Mouse (Mus musculus) CH12.LX (cell line): ENCODE data around the gene Bnc2. TPM values are rescaled to one million over a fixed set of nuclear protein-coding genes. Genes with fewer than 3 reads are reported as not detected.

ENCODE experiments used
- DNase-seq: peaks from one replicate; pipeline ENCODE4 v3.0.0-alpha.2; 2013; ENCODE audit errors: extremely low read depth
- H3K27ac ChIP-seq: 2 replicates; pipeline ENCODE4 v1.5.1; 2012; ENCODE audit warnings: low read depth, mild to moderate bottlenecking, control low read depth, moderate library complexity; ENCODE audit not compliant: insufficient read depth
- H3K27me3 ChIP-seq: replicated peaks from 2 replicates; pipeline ENCODE3; 2012; ENCODE audit warnings: inconsistent platforms
- H3K36me3 ChIP-seq, 2 experiments: replicated peaks in 1 of 2; 2 replicates each; pipeline versions ENCODE3 to v1.6.1; 2012; ENCODE audit warnings: inconsistent platforms in 1 of 2, low read length in 1 of 2, mild to moderate bottlenecking in 1 of 2, mixed read lengths in 1 of 2, moderate library complexity in 1 of 2; ENCODE audit not compliant: control insufficient read depth in 1 of 2, insufficient read depth in 1 of 2
- H3K4me1 ChIP-seq, 2 experiments: 2 replicates each; pipeline ENCODE4 v1.6.1; 2012; ENCODE audit warnings: inconsistent platforms in 1 of 2, moderate library complexity in 1 of 2; ENCODE audit not compliant: insufficient read depth in 2 of 2, control insufficient read depth in 1 of 2
- H3K4me2 ChIP-seq: 2 replicates; pipeline ENCODE4 v1.6.1; 2012; ENCODE audit warnings: low read depth, mild to moderate bottlenecking, control low read depth; ENCODE audit not compliant: poor library complexity, insufficient read depth, severe bottlenecking
- H3K4me3 ChIP-seq, 3 experiments: fragments of 150-350 bp in 1 of 3; sonication (generic) in 1 of 3; replicated peaks in 1 of 3; 2 replicates each; pipeline versions ENCODE3 to v1.5.1; 2011 to 2012; ENCODE audit warnings: low read depth in 2 of 3, low read length in 2 of 3, mild to moderate bottlenecking in 2 of 3, moderate library complexity in 2 of 3, control low read depth in 1 of 3, improper control_type of control experiment in 1 of 3, inconsistent platforms in 1 of 3, mixed read lengths in 1 of 3; ENCODE audit not compliant: poor library complexity in 1 of 3
- H3K79me2 ChIP-seq: replicated peaks from 2 replicates; pipeline ENCODE4 v1.6.1; 2012; ENCODE audit warnings: mild to moderate bottlenecking, moderate library complexity; ENCODE audit not compliant: control insufficient read depth, poor library complexity, insufficient read depth, severe bottlenecking; ENCODE audit errors: extremely low read depth
- H3K9ac ChIP-seq: 2 replicates; pipeline ENCODE4 v1.6.1; 2012; ENCODE audit warnings: low read depth, mild to moderate bottlenecking, control low read depth, moderate library complexity; ENCODE audit not compliant: insufficient read depth
- H3K9me3 ChIP-seq: replicated peaks from 2 replicates; pipeline ENCODE3; 2012; ENCODE audit warnings: low read length, inconsistent platforms, mixed read lengths
- E2F4 ChIP-seq: IDR thresholded peaks from 2 replicates; pipeline ENCODE4 v1.6.1; 2011; ENCODE audit warnings: low read depth, low read length, improper control_type of control experiment; ENCODE audit not compliant: insufficient replicate concordance
- ELF1 ChIP-seq: IDR thresholded peaks from 2 replicates; pipeline ENCODE4 v1.6.1; 2014; ENCODE audit warnings: low read depth, mild to moderate bottlenecking, inconsistent platforms, low read length, improper control_type of control experiment
- ETS1 ChIP-seq: conservative IDR thresholded peaks from 2 replicates; pipeline ENCODE4 v1.6.1; 2012; ENCODE audit warnings: low read depth, mild to moderate bottlenecking, inconsistent platforms, low read length, improper control_type of control experiment, moderate library complexity
- HCFC1 ChIP-seq: IDR thresholded peaks from 2 replicates; pipeline ENCODE4 v1.6.1; 2012; ENCODE audit warnings: low read depth, mild to moderate bottlenecking, inconsistent platforms, low read length, improper control_type of control experiment
- JUN ChIP-seq: IDR thresholded peaks from 2 replicates; pipeline ENCODE4 v1.6.1; 2011; ENCODE audit warnings: low read depth, mild to moderate bottlenecking, low read length, improper control_type of control experiment, moderate library complexity; ENCODE audit not compliant: insufficient read depth
- JUND ChIP-seq: conservative IDR thresholded peaks from 2 replicates; pipeline ENCODE4 v1.6.1; 2011; ENCODE audit warnings: low read depth, low read length, improper control_type of control experiment
- MAX ChIP-seq: IDR thresholded peaks from 2 replicates; pipeline ENCODE4 v1.6.1; 2011; ENCODE audit warnings: low read length, improper control_type of control experiment
- MEF2A ChIP-seq: IDR thresholded peaks from 2 replicates; pipeline ENCODE4 v1.6.1; 2014; ENCODE audit warnings: low read depth, mild to moderate bottlenecking, inconsistent platforms, low read length, improper control_type of control experiment, borderline replicate concordance
- NELFE ChIP-seq: IDR thresholded peaks from 2 replicates; pipeline ENCODE4 v1.6.1; 2011; ENCODE audit warnings: low read depth, low read length, improper control_type of control experiment
- PAX5 ChIP-seq: IDR thresholded peaks from 2 replicates; pipeline ENCODE4 v1.6.1; 2012; ENCODE audit warnings: low read length, inconsistent platforms, mixed read lengths
- SMC3 ChIP-seq: IDR thresholded peaks from 2 replicates; pipeline ENCODE4 v1.6.1; 2011; ENCODE audit warnings: low read depth, low read length, improper control_type of control experiment
- TBP ChIP-seq: conservative IDR thresholded peaks from 2 replicates; pipeline ENCODE4 v1.6.1; 2011; ENCODE audit warnings: low read depth, low read length, improper control_type of control experiment
- USF2 ChIP-seq: conservative IDR thresholded peaks from 2 replicates; pipeline ENCODE4 v1.6.1; 2011; ENCODE audit warnings: low read depth, low read length, improper control_type of control experiment
- ZKSCAN1 ChIP-seq: IDR thresholded peaks from 2 replicates; pipeline ENCODE4 v1.6.1; 2012; ENCODE audit warnings: low read depth, inconsistent platforms, low read length, improper control_type of control experiment, borderline replicate concordance
- ZMIZ1 ChIP-seq: IDR thresholded peaks from 2 replicates; pipeline ENCODE4 v1.6.1; 2012; ENCODE audit warnings: low read depth, mild to moderate bottlenecking, inconsistent platforms, low read length, improper control_type of control experiment
- dilution Hi-C: fragments of 300-500 bp; cut with MboI; formaldehyde crosslinking; loops from 2 replicates; pipeline ENCODE4 v1.14.3; 2020; ENCODE audit warnings: low sequenced_read_pairs; ENCODE audit not compliant: extremely low pct_unique_long_range_greater_than_20kb, extremely low pct_ligation_motif_present
- in situ Hi-C: fragments of 300-500 bp; cut with MboI; formaldehyde crosslinking; loops from 3 replicates; pipeline ENCODE4 v1.14.3; 2019; ENCODE audit warnings: low sequenced_read_pairs, low pct_ligation_motif_present, low pct_unique_long_range_greater_than_20kb, mixed read lengths
- polyA plus RNA-seq: library from polyadenylated mRNA; unstranded; fragments of >175 nt; gene quantifications from 2 replicates; pipeline ENCODE4 v1.2.1, GENCODE M21; 2012; ENCODE audit warnings: low read depth; ENCODE audit not compliant: insufficient read length
- total RNA-seq, 2 experiments: library from RNA; depleted of rRNA; stranded (reverse); fragments of 300-350 nt in 1 of 2; fragments of >200 nt in 1 of 2; gene quantifications; 2 replicates each; pipeline ENCODE4 v1.2.3; 2012 to 2014

Bnc2 gene
- total and polyA plus RNA-seq, 3 experiments = not detected

DNA sequence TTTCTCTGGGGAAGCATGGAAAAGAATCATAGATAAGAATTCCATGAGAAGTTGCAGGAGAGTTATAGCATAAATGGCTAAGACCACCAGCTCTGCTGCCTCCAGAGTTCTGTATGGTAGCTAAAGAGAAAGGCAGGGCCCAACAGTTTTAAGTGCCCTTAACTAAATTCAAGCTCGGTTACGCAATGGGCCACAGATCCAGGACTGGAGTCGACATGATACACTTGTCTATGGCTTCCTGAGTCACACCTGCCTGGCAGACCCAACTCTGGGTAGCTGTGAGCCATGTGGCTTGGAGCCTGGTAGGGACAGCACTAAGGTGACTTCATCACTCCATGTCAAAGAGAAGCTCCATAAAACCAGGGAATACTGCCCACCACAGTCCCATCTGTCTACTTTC is 53.3 kb downstream of the Bnc2 start:
- no peaks in the 10 kb centered on the region for H3K4me1 ChIP-seq
- no peak overlapping the region for H3K4me2 ChIP-seq
- no peak overlapping the region for H3K4me3 ChIP-seq
- TF ChIP-seq JUND = no peak
- no peak for TF ChIP-seq HCFC1
- no peak for TF ChIP-seq USF2
- no peak for TF ChIP-seq JUN
- TF ChIP-seq PAX5 = no peak
- no peak for TF ChIP-seq MAX
- no peak for TF ChIP-seq TBP
- TF ChIP-seq ETS1 = no peak
- no peak for TF ChIP-seq ZMIZ1
- no peak for TF ChIP-seq NELFE
- no peak for TF ChIP-seq MEF2A
- TF ChIP-seq SMC3 = no peak
- TF ChIP-seq, all 38 proteins: peak for 0
- no peaks in the 10 kb centered on the region for H3K27me3 ChIP-seq
- H3K79me2 ChIP-seq = no peaks in the 10 kb centered on the region
- DNase-seq = no peak
- H3K27ac ChIP-seq = no peak overlapping the region
- no peak overlapping the region for H3K9ac ChIP-seq
- no peaks in the 10 kb centered on the region for H3K36me3 ChIP-seq
- peaks cover 57% of the 10 kb centered on the region for H3K9me3 ChIP-seq
- in situ Hi-C loops (no loop called here), dilution Hi-C loops (no loop called here)

GRCm38 (mm10) chr4:84609861-84610260 is 65.2 kb downstream of the Bnc2 start:
- no peak for DNase-seq
- no peaks in the 10 kb centered on the region for H3K79me2 ChIP-seq
- in situ Hi-C loops = no loop called here
- no peaks in the 10 kb centered on the region for H3K36me3 ChIP-seq
- no peak overlapping the region for H3K9ac ChIP-seq
- H3K9me3 ChIP-seq = peaks cover 44% of the 10 kb centered on the region
- no peak for TF ChIP-seq JUN
- TF ChIP-seq, all 38 proteins: peak for 0
- no peaks in the 10 kb centered on the region for H3K4me1 ChIP-seq
- H3K4me3 ChIP-seq = no peak overlapping the region
- H3K4me2 ChIP-seq = no peak overlapping the region
- dilution Hi-C loops = no loop called here
- H3K27me3 ChIP-seq = no peaks in the 10 kb centered on the region
- H3K27ac ChIP-seq = no peak overlapping the region

DNA sequence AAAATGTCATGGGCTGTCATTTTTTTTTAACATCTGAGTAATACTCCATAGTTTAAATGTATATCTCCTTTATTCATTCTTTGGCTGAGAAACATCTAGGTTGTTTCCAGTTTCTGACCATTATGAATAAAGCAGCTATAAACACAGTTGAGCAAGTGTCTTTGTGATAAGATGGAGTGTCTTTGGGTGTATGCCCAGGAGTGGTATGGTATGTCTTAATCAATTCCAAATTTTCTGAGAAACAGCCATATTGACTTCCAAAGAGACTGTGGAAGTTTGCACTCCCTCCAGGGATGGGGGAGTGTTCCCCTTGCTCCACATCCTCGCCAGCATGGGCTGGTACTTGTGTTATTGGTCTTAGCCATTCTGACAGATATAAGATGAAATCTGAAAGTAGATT is 70.6 kb downstream of the Bnc2 start:
- no peak for TF ChIP-seq E2F4
- no peak for TF ChIP-seq ELF1
- TF ChIP-seq ZMIZ1 = no peak
- no peak for TF ChIP-seq ZKSCAN1

More for the DNA sequence above, 70.6 kb downstream of the Bnc2 start:
- H3K4me2 ChIP-seq = no peak overlapping the region
- no peaks in the 10 kb centered on the region for H3K27me3 ChIP-seq
- H3K4me3 ChIP-seq = no peak overlapping the region
- no peaks in the 10 kb centered on the region for H3K4me1 ChIP-seq
- H3K27ac ChIP-seq = no peak overlapping the region
- dilution Hi-C loops = no loop called here
- no peaks in the 10 kb centered on the region for H3K79me2 ChIP-seq
- H3K36me3 ChIP-seq = no peaks in the 10 kb centered on the region
- in situ Hi-C loops = no loop called here
- no peak overlapping the region for H3K9ac ChIP-seq
- peaks cover 60% of the 10 kb centered on the region for H3K9me3 ChIP-seq
- no peak for DNase-seq
